Mouse (Mus musculus) stomach, embryonic 15.5 days (tissue): ENCODE data around the gene Prss22. TPM values are rescaled to one million over a fixed set of nuclear protein-coding genes. Genes with fewer than 3 reads are reported as not detected.
"Not testable (repeated sequence)": the region's sequence is repeated elsewhere in the genome, so short reads cannot be mapped to it uniquely, and the experiment has no call there.

Experiments
- ATAC-seq: fragments of 200-750 bp; cut with Nextera tagmentation; 2 replicates; pipeline ENCODE4 v1.8.0; 2017; ENCODE audit warnings: low read depth, moderate number of reproducible peaks, moderate TSS enrichment; ENCODE audit not compliant: insufficient read depth, low FRiP score
- H3K27ac ChIP-seq: fragments of 300-500 bp; sonication (generic); 2 replicates; pipeline ENCODE4 v1.5.1; 2015; ENCODE audit warnings: mild to moderate bottlenecking, inconsistent platforms
- H3K27me3 ChIP-seq: fragments of 300-500 bp; sonication (generic); replicated peaks from 2 replicates; pipeline ENCODE4 v1.6.1; 2015; ENCODE audit warnings: inconsistent platforms
- H3K36me3 ChIP-seq: fragments of 300-500 bp; sonication (generic); 2 replicates; pipeline ENCODE4 v1.6.1; 2015; ENCODE audit warnings: inconsistent platforms
- H3K4me1 ChIP-seq: fragments of 300-500 bp; sonication (generic); 2 replicates; pipeline ENCODE4 v1.6.1; 2015; ENCODE audit warnings: inconsistent platforms
- H3K4me2 ChIP-seq: fragments of 300-500 bp; sonication (generic); 2 replicates; pipeline ENCODE4 v1.6.1; 2015; ENCODE audit warnings: mild to moderate bottlenecking, inconsistent platforms
- H3K4me3 ChIP-seq: fragments of 300-500 bp; sonication (generic); replicated peaks from 2 replicates; pipeline ENCODE4 v1.5.1; 2015; ENCODE audit warnings: inconsistent platforms
- H3K9ac ChIP-seq: fragments of 300-500 bp; sonication (generic); 2 replicates; pipeline ENCODE4 v1.6.1; 2015; ENCODE audit warnings: inconsistent platforms
- H3K9me3 ChIP-seq: fragments of 300-500 bp; sonication (generic); 2 replicates; pipeline ENCODE4 v1.6.1; 2016; ENCODE audit warnings: inconsistent platforms
- WGBS: fragments of 180-500 bp; shearing (Covaris S2); methylation state at CpG from one replicate; pipeline ENCODE4 v1.1.7; 2015; 5-methylcytosine and 5-hydroxymethylcytosine counted together
- microRNA-seq: library from miRNA; unstranded; fragments of <30 nt; microRNA quantifications from one replicate; pipeline ENCODE4, GENCODE M21; 2016
- polyA plus RNA-seq: library from polyadenylated mRNA; unstranded; fragments of >200 nt; fragmentation: Nextera tagmentation; extraction: Ambion mirVana; gene quantifications from 2 replicates; pipeline ENCODE4 v1.2.1, GENCODE M21; 2015

Prss22 gene
- polyA plus RNA-seq, 1 experiment from 2014 or later: 3.0 TPM

- peak; percentile 40 for ATAC-seq
- H3K36me3 ChIP-seq: no peaks in the 10 kb centered on the region
- no peaks in the 10 kb centered on the region for H3K4me1 ChIP-seq
- 0 out of 2 replicates have a peak overlapping the region, but pooled peaks have one; percentile 8 for H3K27ac ChIP-seq
- 75% methylated on average over 10 of the region's 10 CpGs for WGBS
- no peaks in the 10 kb centered on the region for H3K9me3 ChIP-seq
- no peak overlapping the region for H3K4me3 ChIP-seq
- H3K27me3 ChIP-seq: no peaks in the 10 kb centered on the region
- no peak overlapping the region for H3K4me2 ChIP-seq
- no peak overlapping the region for H3K9ac ChIP-seq
Measured at GRCm38 (mm10) chr17:23966658-23967401, 31.1 kb downstream of the Prss22 start.

DNA sequence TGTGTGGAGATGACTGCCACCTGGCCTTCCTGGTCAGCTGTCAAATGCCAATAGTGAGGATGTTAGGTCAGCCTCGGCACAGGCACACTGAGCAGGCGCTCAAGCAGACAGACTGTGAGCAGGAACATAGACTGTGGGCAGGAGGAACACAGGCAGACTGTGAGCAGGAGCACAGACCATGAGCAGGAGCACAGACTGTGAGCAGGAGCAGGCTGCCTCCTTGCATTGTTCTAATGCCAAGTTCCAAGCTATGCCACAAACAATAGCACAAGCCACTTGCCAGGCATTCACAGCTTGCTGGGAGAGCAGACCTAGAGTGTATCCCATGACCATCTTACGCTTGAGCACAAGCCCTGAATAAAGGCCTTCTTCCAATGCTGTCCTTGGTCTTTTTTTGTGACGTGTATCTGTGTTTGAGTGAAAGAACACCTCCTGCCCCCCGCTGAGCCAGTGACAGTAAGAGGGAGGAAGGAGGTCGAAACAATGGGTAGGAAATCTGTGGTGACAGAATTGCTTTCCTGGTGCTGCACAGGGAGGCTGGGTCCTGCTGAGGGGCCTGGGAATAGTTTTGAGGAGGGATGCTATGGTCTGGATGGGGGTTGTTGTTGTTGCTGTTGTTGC, 32.0 kb downstream of the Prss22 start:
- no peak overlapping the region for H3K4me3 ChIP-seq
- no peak overlapping the region for H3K27ac ChIP-seq
- H3K9me3 ChIP-seq: no peaks in the 10 kb centered on the region
- H3K36me3 ChIP-seq: no peaks in the 10 kb centered on the region
- H3K4me2 ChIP-seq: no peak overlapping the region
- no peak for ATAC-seq
- H3K27me3 ChIP-seq: no peaks in the 10 kb centered on the region
- H3K9ac ChIP-seq: no peak overlapping the region
- no peaks in the 10 kb centered on the region for H3K4me1 ChIP-seq
- 46% methylated on average over 6 of the region's 6 CpGs for WGBS

- H3K36me3 ChIP-seq: no peaks in the 10 kb centered on the region
- no peaks in the 10 kb centered on the region for H3K27me3 ChIP-seq
- ATAC-seq: no peak
- no peak overlapping the region for H3K27ac ChIP-seq
- WGBS: 61% methylated on average over 4 of the region's 4 CpGs
- no peak overlapping the region for H3K4me2 ChIP-seq
- H3K4me3 ChIP-seq: no peak overlapping the region
- no peak overlapping the region for H3K9ac ChIP-seq
- H3K9me3 ChIP-seq: no peaks in the 10 kb centered on the region
- H3K4me1 ChIP-seq: no peaks in the 10 kb centered on the region
Measured at GRCm38 (mm10) chr17:23961573-23962122, 36.3 kb downstream of the Prss22 start.

DNA sequence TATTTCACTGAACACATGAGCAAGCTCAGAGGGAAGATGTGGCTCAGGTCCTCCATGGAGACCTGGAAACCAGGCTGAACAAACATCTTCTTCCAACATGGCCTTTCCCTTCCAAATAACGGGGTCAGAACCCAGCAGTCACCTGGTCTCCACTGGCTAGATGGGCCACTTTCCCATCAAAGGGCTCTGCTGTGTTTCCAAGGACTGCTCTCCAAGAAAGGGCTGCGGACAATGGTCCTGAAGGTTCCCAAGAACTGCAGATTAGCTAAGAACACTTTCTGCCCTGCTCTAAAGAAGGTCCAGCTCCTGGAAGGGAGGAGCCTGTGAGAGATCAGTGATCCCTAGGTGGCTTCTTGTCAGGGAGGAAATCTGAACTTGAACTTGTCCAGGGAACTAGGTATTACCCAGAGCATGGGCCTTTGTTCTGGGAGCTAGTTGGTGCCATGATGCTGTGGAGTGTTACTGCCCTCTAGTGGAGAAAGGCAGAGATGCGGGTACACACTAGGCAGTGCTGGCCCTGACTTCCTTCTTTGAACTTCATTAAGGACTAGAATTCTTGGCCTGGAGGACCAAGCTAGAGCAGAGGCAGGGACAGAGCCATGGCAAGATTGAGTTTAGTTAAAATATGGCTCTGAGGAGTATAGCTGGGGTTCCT, 37.7 kb downstream of the Prss22 start:
- H3K36me3 ChIP-seq: no peaks in the 10 kb centered on the region
- H3K27ac ChIP-seq: no peak overlapping the region
- peak; percentile 84 for ATAC-seq
- no peak overlapping the region for H3K4me3 ChIP-seq
- 36% methylated on average over 3 of the region's 3 CpGs for WGBS
- H3K27me3 ChIP-seq: no peaks in the 10 kb centered on the region
- H3K9me3 ChIP-seq: no peaks in the 10 kb centered on the region
- no peak overlapping the region for H3K9ac ChIP-seq
- no peak overlapping the region for H3K4me2 ChIP-seq
- H3K4me1 ChIP-seq: no peaks in the 10 kb centered on the region

DNA sequence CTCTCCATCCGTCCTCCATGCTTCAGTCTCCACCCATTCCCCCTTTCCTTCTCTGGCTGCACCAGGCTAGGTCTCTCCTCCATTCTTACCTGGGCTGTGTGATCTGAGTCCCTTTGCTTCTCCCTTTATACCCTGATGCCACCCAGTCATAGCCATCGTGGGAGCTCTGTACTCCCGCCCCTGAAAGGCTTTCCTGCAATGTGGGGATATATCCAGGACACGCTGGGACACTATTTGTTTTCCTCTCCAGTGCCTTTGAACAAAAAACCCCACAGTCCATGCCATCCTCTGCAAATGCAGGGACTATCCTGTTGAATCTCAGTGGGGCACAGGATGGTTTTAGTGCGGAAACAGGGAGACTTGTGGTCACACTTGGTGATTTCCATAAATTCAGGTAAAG, 42.7 kb downstream of the Prss22 start, which contains the start of gene Sbpl:
Gene Sbpl, minus strand, starts transcription at position 101 of the 400 bp plus-strand sequence.
- no peak within 1 kb of the TSS for H3K4me2 ChIP-seq
- 72% methylated on average over 5 of the region's 5 CpGs for WGBS
- no peak within 1 kb of the TSS for H3K9ac ChIP-seq
- no peaks in the 10 kb centered on the region for H3K9me3 ChIP-seq
- H3K36me3 ChIP-seq: no peaks in the 10 kb centered on the region
- no peak within 1 kb of the TSS for H3K27ac ChIP-seq
- H3K4me1 ChIP-seq: no peaks in the 10 kb centered on the region
- ATAC-seq: no peak
- no peaks in the 10 kb centered on the region for H3K27me3 ChIP-seq
- H3K4me3 ChIP-seq: no peak within 1 kb of the TSS

DNA sequence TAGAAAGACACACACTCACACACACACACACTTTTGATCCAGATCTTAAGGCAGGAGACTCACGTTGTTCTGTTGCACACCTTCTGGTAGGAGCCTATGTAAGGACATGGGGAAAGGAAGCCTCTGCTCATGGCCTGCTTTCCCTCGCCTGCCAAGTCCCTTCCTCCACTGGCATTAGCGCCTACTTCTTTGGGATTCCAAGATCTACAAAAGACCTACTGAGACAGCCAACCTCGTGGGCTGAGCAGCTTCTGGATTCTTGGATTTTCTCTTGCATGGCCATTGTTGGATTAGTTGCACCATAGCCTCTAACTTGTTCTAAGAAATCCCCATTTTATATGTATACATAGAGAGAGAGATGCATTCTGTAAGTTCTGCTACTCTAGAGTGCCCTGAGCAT, 47.1 kb downstream of the Prss22 start:
- H3K36me3 ChIP-seq, H3K27ac ChIP-seq, H3K9me3 ChIP-seq, H3K4me3 ChIP-seq, ATAC-seq, H3K4me2 ChIP-seq, H3K27me3 ChIP-seq, H3K9ac ChIP-seq, H3K4me1 ChIP-seq: not testable (repeated sequence)
- 67% methylated on average over 4 of the region's 4 CpGs for WGBS

DNA sequence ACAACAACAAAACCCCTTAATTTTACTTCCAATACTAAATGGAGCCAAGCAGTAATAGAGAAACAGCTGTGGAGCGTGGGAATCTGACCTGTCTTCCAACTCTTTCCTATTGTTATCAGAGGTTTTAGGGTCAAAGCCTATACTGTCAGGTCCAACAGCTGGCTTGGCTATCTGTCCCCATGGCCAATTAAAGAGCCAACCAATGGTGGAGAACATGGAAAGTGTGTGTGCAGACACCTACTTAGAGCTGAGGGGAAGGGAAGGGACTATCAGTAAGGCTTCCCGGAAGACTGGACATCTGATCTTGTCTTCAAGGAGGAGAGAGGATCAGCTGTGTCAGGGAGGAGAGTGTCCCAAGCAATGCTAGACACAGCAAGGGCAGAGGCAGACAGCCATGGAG, 48.8 kb downstream of the Prss22 start:
- no peaks in the 10 kb centered on the region for H3K27me3 ChIP-seq
- H3K27ac ChIP-seq: no peak overlapping the region
- no peak overlapping the region for H3K9ac ChIP-seq
- H3K36me3 ChIP-seq: no peaks in the 10 kb centered on the region
- H3K4me3 ChIP-seq: no peak overlapping the region
- no peaks in the 10 kb centered on the region for H3K9me3 ChIP-seq
- ATAC-seq: no peak
- H3K4me2 ChIP-seq: no peak overlapping the region
- WGBS: 69% methylated on average over 2 of the region's 2 CpGs
- H3K4me1 ChIP-seq: no peaks in the 10 kb centered on the region

DNA sequence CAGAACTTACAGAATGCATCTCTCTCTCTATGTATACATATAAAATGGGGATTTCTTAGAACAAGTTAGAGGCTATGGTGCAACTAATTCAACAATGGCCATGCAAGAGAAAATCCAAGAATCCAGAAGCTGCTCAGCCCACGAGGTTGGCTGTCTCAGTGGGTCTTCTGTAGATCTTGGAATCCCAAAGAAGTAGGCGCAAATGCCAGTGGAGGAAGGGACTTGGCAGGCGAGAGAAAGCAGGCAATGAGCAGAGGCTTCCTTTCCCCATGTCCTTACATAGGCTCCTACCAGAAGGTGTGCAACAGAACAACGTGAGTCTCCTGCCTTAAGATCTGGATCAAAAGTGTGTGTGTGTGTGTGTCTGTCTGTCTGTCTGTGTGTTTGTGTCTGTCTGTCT, 50.4 kb downstream of the Prss22 start:
- WGBS: 79% methylated on average over 4 of the region's 4 CpGs
- not testable (repeated sequence) for ATAC-seq, H3K9me3 ChIP-seq, H3K27me3 ChIP-seq, H3K4me1 ChIP-seq, H3K4me2 ChIP-seq, H3K27ac ChIP-seq, H3K36me3 ChIP-seq, H3K9ac ChIP-seq, H3K4me3 ChIP-seq

Small RNAs within 50 kb of the gene (microRNA-seq; reads per million reads assigned to microRNA genes)
- not detected for gene Gm27700

Other genes starting within 250 kb of the Prss22 start
- 48.9 and 50.5 TPM in 2 replicates for gene Flywch1, start 226.5 kb downstream of the Prss22 start, polyA plus RNA-seq
- gene Flywch2, start 212.0 kb downstream of the Prss22 start, polyA plus RNA-seq: 18.1 and 23.5 TPM in 2 replicates
- gene Srrm2, start 207.6 kb downstream of the Prss22 start, polyA plus RNA-seq: 448 and 501 TPM in 2 replicates
- 938 and 1,022 TPM in 2 replicates for gene Elob, start 169.0 kb downstream of the Prss22 start, polyA plus RNA-seq
- 0.17 TPM in 1 of 2 replicates, not detected in the other for gene Prss33, start 162.0 kb downstream of the Prss22 start, polyA plus RNA-seq
- 2.9 and 4.0 TPM in 2 replicates for gene Prss32, start 154.2 kb downstream of the Prss22 start, polyA plus RNA-seq
- gene Prss41, start 153.9 kb downstream of the Prss22 start, polyA plus RNA-seq: 1.6 and 1.9 TPM in 2 replicates
- gene Prss21, start 130.0 kb downstream of the Prss22 start, polyA plus RNA-seq: not detected in 2 replicates
- not detected in 2 replicates for gene Dcpp1, start 117.2 kb downstream of the Prss22 start, polyA plus RNA-seq
- not detected in 2 replicates for gene Dcpp2, start 117.2 kb downstream of the Prss22 start, polyA plus RNA-seq
- not detected in 2 replicates for gene Dcpp3, start 80.6 kb downstream of the Prss22 start, polyA plus RNA-seq
- gene Sbp, start 56.4 kb downstream of the Prss22 start, polyA plus RNA-seq: not detected in 2 replicates
- gene Sbpl, start 42.8 kb downstream of the Prss22 start, polyA plus RNA-seq: not detected in 2 replicates
- 0.45 TPM in 1 of 2 replicates, not detected in the other for gene Prss30, start 17.5 kb downstream of the Prss22 start, polyA plus RNA-seq
- gene Prss27, start 40.0 kb upstream of the Prss22 start, polyA plus RNA-seq: 2.4 and 6.3 TPM in 2 replicates
- 58.4 and 61.4 TPM in 2 replicates for gene Kctd5, start 75.4 kb upstream of the Prss22 start, polyA plus RNA-seq
- gene Pdpk1, start 152.8 kb upstream of the Prss22 start, polyA plus RNA-seq: 36.1 and 38.9 TPM in 2 replicates
- gene Amdhd2, start 165.7 kb upstream of the Prss22 start, polyA plus RNA-seq: 25.1 and 29.3 TPM in 2 replicates
- 495 and 512 TPM in 2 replicates for gene Atp6v0c, start 171.6 kb upstream of the Prss22 start, polyA plus RNA-seq
- 5.0 and 6.3 TPM in 2 replicates for gene Tbc1d24, start 207.5 kb upstream of the Prss22 start, polyA plus RNA-seq
- 8.1 and 8.5 TPM in 2 replicates for gene Ntn3, start 211.4 kb upstream of the Prss22 start, polyA plus RNA-seq
- gene Tedc2, start 222.8 kb upstream of the Prss22 start, polyA plus RNA-seq: 9.8 and 10.0 TPM in 2 replicates